12 mouse cellular contexts compared by ENCODE assay signal in the genomic region with DNA sequence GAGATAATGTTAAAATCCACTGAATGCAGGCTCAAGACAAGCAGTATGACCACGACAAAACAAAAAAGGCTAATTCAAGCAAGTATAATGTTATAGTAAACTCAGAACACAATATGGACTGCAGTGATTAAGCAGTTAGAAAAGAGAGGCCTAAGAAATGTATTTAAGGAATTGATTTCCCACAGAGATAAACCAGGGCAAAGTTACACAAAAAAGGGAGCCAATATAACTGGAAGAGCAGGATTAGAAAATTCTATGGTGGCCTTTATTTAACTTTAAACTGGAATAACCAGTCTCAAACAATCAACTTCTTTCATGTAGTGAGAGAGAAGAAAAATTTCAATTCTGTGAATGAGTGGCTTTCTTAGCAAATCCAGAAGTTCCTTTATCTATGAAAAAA.
"Had no signal": no experiment of that assay in that cellular context is flagged by ENCODE, and none has a peak within 500 bp of the region (broad histone marks: within the 10 kb centered on the region; RNA-seq: fewer than 3 reads in every experiment).

No protein-coding gene starts in this region.

- H3K27me3 ChIP-seq: liver, embryonic 13.5 days; megakaryocyte, embryonic 14.5 days; midbrain, embryonic 13.5 days had no signal

- ATAC-seq: midbrain, embryonic 13.5 days; midbrain, embryonic 16.5 days had no signal

- H3K4me3 ChIP-seq: layer of hippocampus, adult 2 months; liver, embryonic 13.5 days; megakaryocyte, embryonic 14.5 days; midbrain, embryonic 10.5 days; midbrain, embryonic 13.5 days had no signal

- H3K36me3 ChIP-seq: liver, embryonic 13.5 days; midbrain, embryonic 10.5 days; midbrain, embryonic 13.5 days had no signal

- H3K9ac ChIP-seq: liver, embryonic 13.5 days; midbrain, embryonic 13.5 days had no signal

- H3K4me2 ChIP-seq: liver, embryonic 13.5 days; midbrain, embryonic 13.5 days had no signal

- H3K4me1 ChIP-seq: liver, embryonic 13.5 days; megakaryocyte, embryonic 14.5 days; midbrain, embryonic 10.5 days; midbrain, embryonic 13.5 days had no signal

- H3K9me3 ChIP-seq: liver, embryonic 13.5 days; megakaryocyte, embryonic 14.5 days; midbrain, embryonic 10.5 days; midbrain, embryonic 13.5 days had no signal

- DNase-seq: kidney, adult 2 months; kidney, postnatal 25 days; layer of hippocampus, adult 9-11 months; liver, embryonic 13.5 days; lung, postnatal 10 days; thymus, postnatal 25 days had no signal

- H3K27ac ChIP-seq: kidney, postnatal 0 days; layer of hippocampus, adult 2 months; liver, embryonic 13.5 days; midbrain, embryonic 10.5 days; midbrain, embryonic 13.5 days had no signal
